Mouse (Mus musculus): ENCODE data around the gene Erg.

GRCm38 (mm10) chr16:95535151-95535550 is 51.2 kb downstream of the Erg start:
- TF ChIP-seq POLR2A (IDR thresholded peaks at IDR 0.05; ENCODE audit: borderline replicate concordance, low read depth, low read length) (no peak), CTCF (IDR thresholded peaks at IDR 0.05; ENCODE audit: low read depth, low read length) (no peak)
